ENCODE assay signal across 21 mouse cellular contexts in genomic region chr5:130207299-130207698, GRCm38 (mm10).
"Had no signal": no experiment of that assay in that cellular context is flagged by ENCODE, and none has a peak within 500 bp of the region (broad histone marks: within the 10 kb centered on the region; RNA-seq: fewer than 3 reads in every experiment).

No protein-coding gene starts in this region.

- H3K4me2 ChIP-seq: limb, embryonic 12.5 days; limb, embryonic 15.5 days; liver, embryonic 11.5 days; midbrain, embryonic 11.5 days; neural tube, embryonic 12.5 days; neural tube, embryonic 15.5 days had no signal

- DNase-seq: kidney, adult 2 months; kidney, postnatal 25 days; layer of hippocampus, adult 9-11 months; left cerebral cortex, postnatal 4 days; liver, postnatal 0 days; midbrain, embryonic 14.5 days; right cerebral cortex, adult 18-20 months; right cerebral cortex, postnatal 14 days; right cerebral cortex, postnatal 4 days; thymus, postnatal 36 days had no signal

- H3K4me3 ChIP-seq: layer of hippocampus, adult 2 months; left cerebral cortex, adult 2 months; limb, embryonic 12.5 days; limb, embryonic 15.5 days; neural tube, embryonic 12.5 days; neural tube, embryonic 15.5 days had no signal

- ATAC-seq: intestine, postnatal 0 days; liver, postnatal 0 days had no signal

- H3K4me1 ChIP-seq: limb, embryonic 12.5 days; limb, embryonic 15.5 days; neural tube, embryonic 12.5 days; neural tube, embryonic 15.5 days had no signal

- H3K9ac ChIP-seq: limb, embryonic 12.5 days; limb, embryonic 15.5 days; liver, embryonic 14.5 days; liver, postnatal 0 days; neural tube, embryonic 12.5 days; neural tube, embryonic 15.5 days had no signal

- H3K27me3 ChIP-seq: limb, embryonic 12.5 days; limb, embryonic 15.5 days; neural tube, embryonic 12.5 days; neural tube, embryonic 15.5 days had no signal

- H3K27ac ChIP-seq: kidney, postnatal 0 days; layer of hippocampus, adult 2 months; left cerebral cortex, adult 2 months; limb, embryonic 12.5 days; limb, embryonic 15.5 days; liver, embryonic 14.5 days; neural tube, embryonic 12.5 days; neural tube, embryonic 15.5 days had no signal

- H3K9me3 ChIP-seq: limb, embryonic 12.5 days; limb, embryonic 15.5 days; neural tube, embryonic 12.5 days; neural tube, embryonic 15.5 days had no signal
